Mouse (Mus musculus) A20 (cell line): ENCODE data around the gene Samd3.

Experiments used
- DNase-seq: peaks from one replicate; pipeline ENCODE4 v3.0.0-alpha.2; 2011; ENCODE audit warnings: low read depth, low spot score

Samd3 gene

DNA sequence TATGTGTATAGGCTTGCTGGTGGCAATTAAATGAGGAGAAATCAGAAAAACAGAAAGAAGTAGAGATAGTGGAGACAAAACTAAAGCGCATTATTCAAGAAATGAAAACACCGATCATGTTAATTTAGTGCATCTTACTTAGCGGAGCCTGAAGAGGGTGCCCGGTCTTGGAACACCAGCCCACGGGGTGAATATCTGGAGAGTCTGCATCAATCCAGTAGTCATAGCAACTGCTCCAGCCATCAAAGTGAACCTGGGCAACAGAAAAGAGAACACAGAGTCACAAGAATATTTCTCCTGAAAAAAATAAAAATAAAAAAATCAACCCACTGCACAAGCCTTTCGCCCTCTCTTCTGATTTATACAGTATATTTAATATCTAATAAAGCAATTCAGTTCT is 74.0 kb downstream of the Samd3 start:
- no peak for DNase-seq

DNA sequence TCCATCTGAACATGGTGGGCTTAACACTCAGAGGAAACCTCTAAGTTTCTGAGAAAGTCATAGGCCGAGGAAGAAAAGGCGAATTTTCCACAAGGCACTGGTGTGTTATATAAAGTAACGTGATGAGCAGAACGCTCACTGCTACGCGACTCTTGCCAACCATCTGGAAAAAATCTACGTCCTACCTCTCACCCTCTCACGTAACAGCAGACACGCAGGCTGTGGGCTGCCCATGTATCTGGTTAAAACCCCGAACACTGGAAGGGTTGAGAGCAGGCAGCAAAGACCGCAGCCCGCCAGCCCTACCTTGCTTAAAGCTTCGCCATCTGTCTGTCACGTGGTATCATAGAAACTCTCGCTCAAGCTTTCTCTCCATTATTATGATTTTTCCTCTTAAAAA is 84.8 kb downstream of the Samd3 start:
- DNase-seq, result no peak

- no peak for DNase-seq
Measured at GRCm38 (mm10) chr10:26320679-26321078, 91.2 kb downstream of the Samd3 start.
